Mouse (Mus musculus) cerebellum, adult 9-10 months (tissue): ENCODE measurements around the gene Dppa2.

Source experiments
- DNase-seq: peaks from one replicate; pipeline ENCODE4 v3.0.0; 2022

The Dppa2 gene

DNA sequence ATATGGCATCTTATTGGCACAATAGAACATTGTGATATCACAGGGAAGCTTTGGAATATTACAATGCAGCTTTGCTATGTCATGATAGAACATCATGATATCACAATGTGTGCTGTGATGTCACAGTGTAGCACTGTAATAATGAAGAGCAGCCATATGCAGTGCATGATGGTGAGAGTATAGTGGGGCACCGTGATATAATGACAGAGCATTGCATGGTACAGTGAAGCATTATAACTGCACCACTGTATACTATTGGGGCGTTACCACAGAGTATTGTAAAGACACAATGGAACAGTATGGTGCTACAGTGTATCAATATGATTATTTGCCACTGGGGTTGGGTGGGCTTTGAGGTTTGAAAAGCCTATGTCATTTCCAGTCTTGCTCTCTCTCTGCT lies 40.5 kb downstream of the Dppa2 start:
- DNase-seq, result no peak

GRCm38 (mm10) chr16:48347246-48347645 lies 43.5 kb downstream of the Dppa2 start:
- DNase-seq, result no peak

GRCm38 (mm10) chr16:48355716-48356115 lies 52.0 kb downstream of the Dppa2 start:
- no peak for DNase-seq

DNA sequence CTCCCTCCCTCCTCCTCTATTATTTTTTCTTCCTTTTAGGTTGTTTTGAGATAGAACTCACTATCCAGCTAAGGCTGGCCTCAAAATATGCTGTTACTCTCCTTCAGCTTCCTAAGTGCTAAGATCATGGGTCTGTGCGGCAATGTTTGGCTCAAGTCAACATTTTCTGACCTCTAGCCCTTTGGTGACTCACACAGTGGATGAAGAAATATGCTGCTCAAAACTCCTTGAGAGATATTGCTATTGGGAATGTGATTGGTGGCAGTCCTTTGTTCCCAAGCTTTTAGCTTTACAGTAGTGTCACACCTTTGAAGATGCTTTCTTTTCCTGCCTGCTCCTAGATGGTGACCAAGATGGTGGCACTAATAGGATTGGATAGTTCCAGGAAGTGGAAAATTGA lies 52.7 kb downstream of the Dppa2 start:
- DNase-seq, result no peak

DNA sequence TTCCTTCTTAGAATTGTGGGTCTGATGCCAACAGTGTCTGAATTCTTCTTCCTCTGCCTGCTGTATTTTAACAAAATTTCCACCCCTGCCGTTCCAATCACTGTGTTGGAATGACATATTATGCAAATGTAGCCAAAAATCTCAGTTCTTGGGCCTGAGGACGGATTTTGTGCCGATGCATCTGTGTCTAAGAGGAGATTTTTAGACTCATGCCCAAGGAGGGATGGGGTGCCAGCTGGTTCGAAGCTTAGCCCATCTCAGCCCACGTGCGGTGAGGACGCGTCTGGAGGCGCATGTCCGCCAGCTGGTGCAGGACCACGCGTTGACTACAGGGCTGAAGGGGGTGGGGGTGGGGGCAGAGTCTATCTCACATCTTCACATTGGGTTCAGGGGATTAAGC lies 57.2 kb downstream of the Dppa2 start:
- DNase-seq, result peak; percentile 84

- DNase-seq, result no peak
Observed at GRCm38 (mm10) chr16:48366801-48367200, 63.1 kb downstream of the Dppa2 start.

- peak; percentile 81 for DNase-seq
Observed at GRCm38 (mm10) chr16:48368096-48368495, 64.4 kb downstream of the Dppa2 start.
